Mouse (Mus musculus): ENCODE results near the gene Chit1. TPM values are rescaled to one million over a fixed set of nuclear protein-coding genes. Genes with fewer than 3 reads are reported as not detected.

The Chit1 gene
- polyA plus RNA-seq, 1 experiment from 2014 or later = 0.15 TPM

DNA sequence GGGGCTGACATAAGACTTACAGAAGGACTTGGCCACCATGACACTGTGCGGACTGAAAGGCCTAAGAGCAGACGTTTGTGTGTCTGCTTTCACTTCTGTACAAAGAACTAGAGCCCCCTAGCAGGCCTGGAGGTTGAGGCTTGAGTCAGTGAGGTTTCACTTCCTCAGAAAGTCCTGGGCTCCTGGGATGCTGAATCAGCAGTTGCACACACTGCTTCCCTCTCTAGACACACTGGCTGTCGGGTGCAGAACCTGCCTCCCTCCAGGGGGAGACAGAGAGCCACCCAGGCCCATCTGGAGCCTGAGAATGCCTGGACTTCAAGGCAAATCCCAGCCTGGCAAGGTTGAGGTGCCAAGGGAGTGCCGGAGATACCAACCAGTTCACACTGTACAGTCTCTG, 85.3 kb downstream of the Chit1 start:
- H3K27ac ChIP-seq = no peak overlapping the region
- ATAC-seq (ENCODE audit: low FRiP score, low read depth) = no peak
- WGBS = 76% methylated on average over 4 of the region's 4 CpGs
- no peak overlapping the region for H3K4me2 ChIP-seq (replicated peaks)
- no peaks in the 10 kb centered on the region for H3K27me3 ChIP-seq (replicated peaks)
- no peaks in the 10 kb centered on the region for H3K36me3 ChIP-seq
- peaks cover 10% of the 10 kb centered on the region for H3K4me1 ChIP-seq
- H3K9ac ChIP-seq = no peak overlapping the region
- H3K9me3 ChIP-seq = no peaks in the 10 kb centered on the region
- no peak overlapping the region for H3K4me3 ChIP-seq

DNA sequence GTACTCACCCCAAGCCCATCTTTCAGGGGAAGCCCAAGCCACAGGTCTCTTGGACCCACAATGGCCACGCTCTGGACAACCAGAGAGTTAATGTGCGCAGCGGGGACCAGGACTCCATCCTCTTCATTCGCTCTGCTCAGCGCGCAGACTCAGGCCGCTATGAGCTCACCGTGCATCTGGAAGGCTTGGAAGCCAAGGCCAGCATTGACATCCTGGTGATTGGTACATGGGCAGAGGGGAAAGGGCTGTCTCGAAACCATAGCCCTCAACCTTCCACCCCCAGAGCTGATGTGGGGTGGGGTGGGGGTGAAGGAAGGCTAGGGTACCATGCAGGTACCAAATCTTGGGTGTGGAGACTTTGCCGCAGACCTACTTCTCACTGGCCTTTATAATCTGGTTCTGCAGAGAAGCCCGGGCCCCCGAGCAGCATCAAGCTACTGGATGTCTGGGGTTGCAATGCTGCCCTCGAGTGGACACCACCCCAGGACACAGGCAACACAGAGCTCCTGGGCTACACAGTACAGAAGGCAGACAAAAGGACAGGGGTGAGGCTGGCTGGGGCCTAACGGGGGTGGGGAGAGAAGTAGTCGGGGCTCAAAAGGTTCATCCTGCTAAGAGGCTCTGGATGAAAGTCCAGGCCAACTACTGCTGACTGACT, 86.4 kb downstream of the Chit1 start:
- Histone ChIP-seq H3K4me1 (peaks cover 10% of the 10 kb centered on the region), H3K27me3 (replicated peaks) (no peaks in the 10 kb centered on the region), H3K4me2 (replicated peaks) (no peak overlapping the region), H3K36me3 (no peaks in the 10 kb centered on the region), H3K27ac (no peak overlapping the region), H3K4me3 (no peak overlapping the region), H3K9me3 (no peaks in the 10 kb centered on the region), H3K9ac (no peak overlapping the region)
- 87% methylated on average over 15 of the region's 15 CpGs for WGBS
- no peak for ATAC-seq (ENCODE audit: low FRiP score, low read depth)

DNA sequence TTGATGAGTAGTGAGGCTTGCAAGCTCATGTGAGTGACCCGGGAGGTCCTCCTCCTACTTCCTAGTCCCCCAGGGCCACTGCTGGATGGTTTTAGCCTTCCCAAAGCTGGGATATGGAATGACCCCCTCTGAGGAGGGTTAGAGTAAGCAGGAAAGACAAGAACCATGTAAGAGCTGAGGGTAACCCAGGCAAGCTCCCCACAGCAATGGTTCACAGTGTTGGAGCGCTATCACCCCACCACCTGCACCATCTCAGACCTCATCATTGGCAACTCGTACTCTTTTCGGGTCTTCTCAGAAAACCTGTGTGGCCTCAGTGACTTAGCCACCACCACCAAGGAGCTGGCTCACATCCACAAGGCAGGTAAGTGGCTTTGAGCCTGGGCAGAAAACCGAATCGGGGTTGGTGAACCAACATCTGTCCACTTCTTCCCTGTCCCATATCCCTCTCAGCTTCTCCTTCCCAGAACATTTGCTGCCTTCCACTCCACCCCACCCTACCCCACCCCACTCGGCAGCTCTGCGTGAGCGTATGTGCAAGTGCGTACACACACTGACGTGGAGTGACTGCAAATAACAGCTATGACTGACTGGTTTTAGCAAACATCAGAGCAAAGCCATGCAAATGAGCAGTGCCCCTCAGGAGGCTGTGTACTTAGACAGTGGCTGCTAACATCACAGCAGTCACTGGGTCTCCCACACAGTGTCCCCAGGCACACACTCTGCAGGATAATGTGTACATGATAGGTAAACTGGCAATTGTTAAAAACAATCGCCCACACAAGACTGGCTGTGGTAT, 87.4 kb downstream of the Chit1 start:
- Histone ChIP-seq H3K27ac (no peak overlapping the region), H3K4me1 (peaks cover 7% of the 10 kb centered on the region), H3K9me3 (no peaks in the 10 kb centered on the region), H3K4me2 (replicated peaks) (no peak overlapping the region), H3K27me3 (replicated peaks) (no peaks in the 10 kb centered on the region), H3K4me3 (no peak overlapping the region), H3K9ac (no peak overlapping the region), H3K36me3 (no peaks in the 10 kb centered on the region)
- WGBS = 87% methylated on average over 12 of the region's 12 CpGs
- no peak for ATAC-seq (ENCODE audit: low FRiP score, low read depth)

DNA sequence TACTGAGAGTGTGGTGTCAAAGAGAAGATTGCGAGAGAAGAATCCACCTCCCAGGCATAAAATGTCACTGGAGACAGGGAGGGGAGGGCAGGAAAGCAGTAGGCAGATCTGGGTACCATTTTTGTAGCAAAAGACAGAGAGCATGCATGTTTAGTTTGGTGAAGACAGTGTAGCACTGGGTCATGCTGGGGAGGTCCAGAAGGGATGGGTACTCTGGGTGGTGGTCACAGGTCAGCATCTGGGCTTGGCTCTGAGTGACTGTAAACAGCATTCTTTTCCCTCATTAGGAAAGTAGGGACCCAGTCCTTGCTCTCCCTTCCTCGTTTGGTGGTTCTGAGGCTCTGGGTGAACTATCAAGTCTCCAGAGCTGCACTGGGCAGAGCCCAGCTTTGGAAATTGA, 89.4 kb downstream of the Chit1 start:
- WGBS = 53% methylated on average over 2 of the region's 2 CpGs
- no peak overlapping the region for H3K27ac ChIP-seq
- H3K4me3 ChIP-seq = no peak overlapping the region
- H3K27me3 ChIP-seq (replicated peaks) = no peaks in the 10 kb centered on the region
- H3K4me2 ChIP-seq (replicated peaks) = no peak overlapping the region
- ATAC-seq (ENCODE audit: low FRiP score, low read depth) = no peak
- no peaks in the 10 kb centered on the region for H3K9me3 ChIP-seq
- H3K9ac ChIP-seq = no peak overlapping the region
- H3K36me3 ChIP-seq = no peaks in the 10 kb centered on the region
- H3K4me1 ChIP-seq = peaks cover 3% of the 10 kb centered on the region; the same call in 1 of the 2 replicates

Other genes with a start within 250 kb of the Chit1 start
- 2.1 and 2.9 TPM in 2 replicates for gene Optc, start 203.2 kb upstream of the Chit1 start, polyA plus RNA-seq (2016; fragmentation: Nextera tagmentation; extraction: Ambion mirVana)
- gene Prelp, start 189.8 kb upstream of the Chit1 start, polyA plus RNA-seq (2016; fragmentation: Nextera tagmentation; extraction: Ambion mirVana) = 3.5 and 4.9 TPM in 2 replicates
- 16.8 and 20.5 TPM in 2 replicates for gene Fmod, start 74.0 kb upstream of the Chit1 start, polyA plus RNA-seq (2016; fragmentation: Nextera tagmentation; extraction: Ambion mirVana)
- gene Btg2, start 32.1 kb upstream of the Chit1 start, polyA plus RNA-seq (2016; fragmentation: Nextera tagmentation; extraction: Ambion mirVana) = 114 and 120 TPM in 2 replicates
- 2.2 and 2.5 TPM in 2 replicates for gene Chil1, start 70.9 kb downstream of the Chit1 start, polyA plus RNA-seq (2016; fragmentation: Nextera tagmentation; extraction: Ambion mirVana)
- 8.6 and 13.0 TPM in 2 replicates for gene Mybph, start 82.2 kb downstream of the Chit1 start, polyA plus RNA-seq (2016; fragmentation: Nextera tagmentation; extraction: Ambion mirVana)
- gene Adora1, start 124.2 kb downstream of the Chit1 start, polyA plus RNA-seq (2016; fragmentation: Nextera tagmentation; extraction: Ambion mirVana) = 5.5 TPM in 2 replicates
- gene Myog, start 178.7 kb downstream of the Chit1 start, polyA plus RNA-seq (2016; fragmentation: Nextera tagmentation; extraction: Ambion mirVana) = 35.7 and 44.8 TPM in 2 replicates
- gene Ppfia4, start 221.7 kb downstream of the Chit1 start, polyA plus RNA-seq (2016; fragmentation: Nextera tagmentation; extraction: Ambion mirVana) = 8.0 and 8.6 TPM in 2 replicates